15 mouse cellular contexts compared by ENCODE assay signal in genomic region chr11:119891601-119892215, GRCm38 (mm10). TPM values are rescaled to one million over a fixed set of nuclear protein-coding genes. Genes with fewer than 3 reads are reported as not detected.
DNase-seq lines count a peak whose midpoint lies in the region.
"Had no signal": no experiment of that assay in that cellular context is flagged by ENCODE, and none has a peak within 500 bp of the region (broad histone marks: within the 10 kb centered on the region; RNA-seq: fewer than 3 reads in every experiment).

No protein-coding gene starts in this region.

- peaks cover 90% of the 10 kb centered on the region for H3K36me3 ChIP-seq in heart, embryonic 10.5 days

- 0 out of 2 replicates have a peak overlapping the region, but pooled peaks have one; percentile 8 for H3K27ac ChIP-seq in heart, embryonic 10.5 days
- H3K27ac ChIP-seq: embryonic facial prominence, embryonic 13.5 days; forebrain, embryonic 12.5 days; heart, embryonic 13.5 days; hindbrain, embryonic 15.5 days had no signal

- DNase-seq in heart, embryonic 10.5 days (ENCODE audit: low spot score) = no peak
- DNase-seq in heart, adult 11 months = no peak
- peak; percentile 47 to 60 for DNase-seq in cerebellum, adult 18-20 months
- DNase-seq in cerebellum, adult 9-11 months = peak; percentile 76
- DNase-seq in cerebellum, postnatal 36 days = peak; percentile 50
- DNase-seq in urinary bladder, adult 18-20 months (ENCODE audit: low spot score in 2 of 2) = no peak
- no peak for DNase-seq in kidney, adult 9 months
- no peak for DNase-seq in kidney, postnatal 4 days
- DNase-seq: adrenal gland, postnatal 10 days; gastrocnemius, postnatal 10 days; heart, postnatal 36 days had no signal

- H3K4me1 ChIP-seq in heart, embryonic 10.5 days = 0 out of 2 replicates have a peak, but pooled peaks cover 4% of the 10 kb centered on the region
- H3K4me1 ChIP-seq: embryonic facial prominence, embryonic 13.5 days; heart, embryonic 13.5 days had no signal

- no peaks in the 10 kb centered on the region for H3K9me3 ChIP-seq in heart, embryonic 10.5 days
- H3K9me3 ChIP-seq: embryonic facial prominence, embryonic 13.5 days; forebrain, embryonic 12.5 days; heart, embryonic 13.5 days; hindbrain, embryonic 15.5 days had no signal

- H3K4me3 ChIP-seq in heart, embryonic 10.5 days = no peak overlapping the region
- H3K4me3 ChIP-seq: embryonic facial prominence, embryonic 13.5 days; forebrain, embryonic 12.5 days; heart, embryonic 13.5 days; hindbrain, embryonic 15.5 days had no signal

- WGBS in heart, embryonic 10.5 days = 85% methylated on average over 7 of the region's 7 CpGs

- H3K27me3 ChIP-seq in heart, embryonic 10.5 days (ENCODE audit: insufficient read depth, poor library complexity, severe bottlenecking) = no peaks in the 10 kb centered on the region
- H3K27me3 ChIP-seq: embryonic facial prominence, embryonic 13.5 days; forebrain, embryonic 12.5 days; heart, embryonic 13.5 days; hindbrain, embryonic 15.5 days had no signal

RNA-seq across cellular contexts. Expression of gene Chmp6, which starts 21.5 kb away (rescaled TPM):
- polyA plus RNA-seq in heart, embryonic 10.5 days (2016; fragmentation: Nextera tagmentation; extraction: Ambion mirVana) = 86.7 and 96.6 TPM in 2 replicates

RNA-seq across cellular contexts. Expression of gene Baiap2, which starts 50.9 kb away (rescaled TPM):
- polyA plus RNA-seq in heart, embryonic 10.5 days (2016; fragmentation: Nextera tagmentation; extraction: Ambion mirVana) = 11.6 and 13.1 TPM in 2 replicates

Comparison
In these comparisons a context has a peak if more than half of its experiments do, and no peak if none do; other contexts are left out.
1. DNase-seq: peak in cerebellum, adult 18-20 months (2 of 2), cerebellum, adult 9-11 months (single experiment) and cerebellum, postnatal 36 days (2 of 2); none in heart, embryonic 10.5 days (single experiment), heart, adult 11 months (single experiment), urinary bladder, adult 18-20 months (0 of 2), kidney, adult 9 months (single experiment) and kidney, postnatal 4 days (0 of 2).